Mouse (Mus musculus): ENCODE data around the gene Ptch1. TPM values are rescaled to one million over a fixed set of nuclear protein-coding genes. Genes with fewer than 3 reads are reported as not detected.

Gene Ptch1
- total and polyA plus RNA-seq, 3 experiments = 7.5 to 79.0 (median 23.4) TPM

- peak; percentile 90 for DNase-seq (ENCODE audit: low read depth, low spot score)
- peak overlapping the region; percentile 97 for H3K9ac ChIP-seq (ENCODE audit: control insufficient read depth, low read depth, low read length, poor library complexity, severe bottlenecking)
- peak overlapping the region; percentile 63 to 90 for H3K4me3 ChIP-seq (ENCODE audit: control insufficient read depth in 1 of 2, insufficient read depth in 1 of 2, low read depth in 2 of 2, low read length in 2 of 2)
- H3K36me3 ChIP-seq (ENCODE audit: control insufficient read depth in 1 of 2, insufficient read depth in 2 of 2, low read length in 2 of 2) = peaks cover 0 to 29% of the 10 kb centered on the region in 2 experiments; a peak in 2 of 4 replicates
- H3K27me3 ChIP-seq (ENCODE audit: control insufficient read depth in 1 of 2, insufficient read depth in 2 of 2, low read length in 2 of 2) = no peaks in the 10 kb centered on the region
- no peaks in the 10 kb centered on the region for H3K9me3 ChIP-seq (replicated peaks; ENCODE audit: insufficient read depth, low read length)
- H3K27ac ChIP-seq (ENCODE audit: control insufficient read depth, low read depth, low read length) = peak overlapping the region; percentile 93
- peaks cover 73% of the 10 kb centered on the region for H3K79me2 ChIP-seq (ENCODE audit: control insufficient read depth, insufficient read depth, low read length, poor library complexity)
- peaks cover 6 to 23% of the 10 kb centered on the region in 2 experiments; a peak in 3 of 4 replicates for H3K4me1 ChIP-seq (ENCODE audit: control insufficient read depth in 1 of 2, insufficient read depth in 2 of 2, low read length in 2 of 2)
- TF ChIP-seq ETS1 (IDR thresholded peaks at IDR 0.05; ENCODE audit: low read depth, low read length) = peak; percentile 38; the same call in 1 of the 2 replicates
- peak; percentile 95 for TF ChIP-seq POLR2AphosphoS2 (IDR thresholded peaks at IDR 0.05; ENCODE audit: low read length)
- peak; percentile 58 for TF ChIP-seq NRF1 (IDR thresholded peaks at IDR 0.05; ENCODE audit: insufficient read depth, low read depth, low read length, poor library complexity, severe bottlenecking)
- peak in 1 of 2 experiments; percentile 41; a peak in 2 of 4 replicates for TF ChIP-seq EP300 (IDR thresholded peaks at IDR 0.05; ENCODE audit: low read depth in 1 of 2, low read length in 2 of 2)
- peak; percentile 63 to 93; a peak in 3 of 4 replicates for TF ChIP-seq POLR2A (IDR thresholded peaks at IDR 0.05; ENCODE audit: control insufficient read depth in 1 of 2, insufficient read depth in 1 of 2, low read depth in 1 of 2, low read length in 2 of 2, poor library complexity in 1 of 2)
- no peak for TF ChIP-seq MEF2A (IDR thresholded peaks at IDR 0.05; ENCODE audit: extremely low read depth, insufficient replicate concordance, low read depth, low read length, poor library complexity, severe bottlenecking)
- TF ChIP-seq MAFK (IDR thresholded peaks at IDR 0.05; ENCODE audit: borderline replicate concordance, low read depth, low read length) = no peak
- TF ChIP-seq USF1 (IDR thresholded peaks at IDR 0.05; ENCODE audit: low read depth, low read length) = no peak
- TF ChIP-seq CHD1 (IDR thresholded peaks at IDR 0.05; ENCODE audit: low read depth, low read length) = peak; percentile 98
- peak; percentile 25; the same call in 1 of the 2 replicates for TF ChIP-seq BHLHE40 (IDR thresholded peaks at IDR 0.05; ENCODE audit: borderline replicate concordance, low read depth, low read length)
- TF ChIP-seq RCOR1 (IDR thresholded peaks at IDR 0.05; ENCODE audit: low read depth, low read length) = no peak
- peak; percentile 77; the same call in 1 of the 2 replicates for TF ChIP-seq TBP (IDR thresholded peaks at IDR 0.05; ENCODE audit: low read depth, low read length)
- no peak for TF ChIP-seq ZC3H11A (IDR thresholded peaks at IDR 0.05; ENCODE audit: low read depth, low read length)
- peak; percentile 5; the same call in 1 of the 2 replicates for TF ChIP-seq MYC (IDR thresholded peaks at IDR 0.05; ENCODE audit: low read depth, low read length)
- no peak for TF ChIP-seq ZKSCAN1 (IDR thresholded peaks at IDR 0.05; ENCODE audit: low read depth, low read length)
- TF ChIP-seq SIN3A (IDR thresholded peaks at IDR 0.05; ENCODE audit: low read length) = peak; percentile 83
- TF ChIP-seq RAD21 (IDR thresholded peaks at IDR 0.05; ENCODE audit: low read depth, low read length) = no peak
- no peak for TF ChIP-seq TCF12 (IDR thresholded peaks at IDR 0.05; ENCODE audit: low read depth, low read length)
- TF ChIP-seq NELFE (IDR thresholded peaks at IDR 0.05; ENCODE audit: low read depth, low read length) = peak; percentile 94
- no peak for TF ChIP-seq ELF1 (IDR thresholded peaks at IDR 0.05; ENCODE audit: low read depth, low read length)
- TF ChIP-seq GABPA (IDR thresholded peaks at IDR 0.05; ENCODE audit: low read depth, low read length) = no peak
- TF ChIP-seq POLR2AphosphoS5 (IDR thresholded peaks at IDR 0.05; ENCODE audit: borderline replicate concordance, low read depth, low read length) = no peak
- TF ChIP-seq USF2 (IDR thresholded peaks at IDR 0.05; ENCODE audit: borderline replicate concordance in 1 of 2, insufficient read depth in 1 of 2, low read depth in 1 of 2, low read length in 2 of 2) = no peak
- peak; percentile 92 for TF ChIP-seq MXI1 (IDR thresholded peaks at IDR 0.05; ENCODE audit: low read depth, low read length)
- TF ChIP-seq SMC3 (IDR thresholded peaks at IDR 0.05; ENCODE audit: low read depth, low read length) = no peak
- no peak; the same call in 1 of the 2 replicates for TF ChIP-seq KAT2A (conservative IDR thresholded peaks at IDR 0.05; ENCODE audit: low read depth, low read length)
- peak; percentile 53; the same call in 1 of the 2 replicates for TF ChIP-seq HCFC1 (IDR thresholded peaks at IDR 0.05; ENCODE audit: low read depth, low read length)
- 0 out of 2 replicates have a peak, but pooled peaks have one; percentile 3 for TF ChIP-seq GATA1 (IDR thresholded peaks at IDR 0.05; ENCODE audit: low read depth, low read length)
- TF ChIP-seq MYB (IDR thresholded peaks at IDR 0.05; ENCODE audit: low read depth, low read length) = no peak
- peak; percentile 78 for TF ChIP-seq MAZ (IDR thresholded peaks at IDR 0.05; ENCODE audit: low read depth, low read length)
- TF ChIP-seq ZNF384 (IDR thresholded peaks at IDR 0.05; ENCODE audit: low read depth, low read length) = peak; percentile 89
- no peak for TF ChIP-seq CHD2 (IDR thresholded peaks at IDR 0.05; ENCODE audit: low read length)
- no peak for TF ChIP-seq JUND (IDR thresholded peaks at IDR 0.05; ENCODE audit: low read depth, low read length)
- no peak for TF ChIP-seq E2F4 (IDR thresholded peaks at IDR 0.05; ENCODE audit: borderline replicate concordance, low read depth, low read length)
- TF ChIP-seq UBTF (IDR thresholded peaks at IDR 0.05; ENCODE audit: borderline replicate concordance, insufficient read depth, low read depth, low read length) = 0 out of 2 replicates have a peak, but pooled peaks have one; percentile 22
These were observed 10.2 kb downstream of the Ptch1 start for GRCm38 (mm10) chr13:63562972-63563780.
